In genomic region chr5:77132457-77133135, GRCm38 (mm10) we compare ENCODE assay signal across 22 mouse cellular contexts. TPM values are rescaled to one million over a fixed set of nuclear protein-coding genes. Genes with fewer than 3 reads are reported as not detected.
A peak's percentile ranks its signal among the peaks of the same experiment; 100 is the strongest.
DNase-seq lines count a peak whose midpoint lies in the region; ATAC-seq lines count a peak whose summit lies in the region.
"Had no signal": no experiment of that assay in that cellular context is flagged by ENCODE, and none has a peak within 500 bp of the region (broad histone marks: within the 10 kb centered on the region; RNA-seq: fewer than 3 reads in every experiment).

No protein-coding gene starts in this region.

- intact Hi-C loops in heart, postnatal 10 days (cut with DNase I), result loop anchor here (5.0 kb wide), 1 partner anchor 40 kb away; no protein-coding TSS in a partner anchor

- WGBS in heart, embryonic 10.5 days, result 85% methylated on average over 2 of the region's 2 CpGs
- 89% methylated on average over 2 of the region's 2 CpGs for WGBS in midbrain, embryonic 13.5 days
- WGBS in hindbrain, embryonic 11.5 days, result 95% methylated on average over 2 of the region's 2 CpGs

- no peak for DNase-seq in heart, embryonic 10.5 days (ENCODE audit: low spot score)
- no peak for DNase-seq in heart, postnatal 10 days
- DNase-seq in kidney, adult 9 months, result peak; percentile 79
- no peak for DNase-seq in kidney, postnatal 14 days
- DNase-seq in adipocyte (ENCODE audit: low spot score), result peak; percentile 72
- peak; percentile 71 for DNase-seq in gastrocnemius, postnatal 25 days
- DNase-seq in hindbrain, embryonic 11.5 days (ENCODE audit: low spot score), result no peak
- DNase-seq: adrenal gland, postnatal 25 days; cerebellum, adult 9-10 months; right cerebral cortex, adult 18-20 months; thymus, adult 2 months; thymus, postnatal 4 days had no signal

- H3K27me3 ChIP-seq in heart, embryonic 10.5 days (ENCODE audit: insufficient read depth, poor library complexity, severe bottlenecking), result no peaks in the 10 kb centered on the region
- H3K27me3 ChIP-seq in midbrain, embryonic 13.5 days, result peaks cover 77% of the 10 kb centered on the region
- H3K27me3 ChIP-seq in hindbrain, embryonic 11.5 days (ENCODE audit: control insufficient read depth, insufficient read depth, low read length), result no peaks in the 10 kb centered on the region
- H3K27me3 ChIP-seq: heart, embryonic 12.5 days; hindbrain, embryonic 13.5 days; limb, embryonic 13.5 days; neural tube, embryonic 15.5 days had no signal

- no peak overlapping the region for H3K9ac ChIP-seq in midbrain, embryonic 13.5 days (replicated peaks)
- no peak overlapping the region for H3K9ac ChIP-seq in hindbrain, embryonic 11.5 days (ENCODE audit: low read depth, low read length)
- H3K9ac ChIP-seq: heart, embryonic 12.5 days; hindbrain, embryonic 13.5 days; limb, embryonic 13.5 days; neural tube, embryonic 15.5 days had no signal

- H3K4me1 ChIP-seq in heart, embryonic 10.5 days, result peaks cover 46% of the 10 kb centered on the region
- peaks cover 11% of the 10 kb centered on the region for H3K4me1 ChIP-seq in midbrain, embryonic 13.5 days (replicated peaks)
- no peaks in the 10 kb centered on the region for H3K4me1 ChIP-seq in hindbrain, embryonic 11.5 days (replicated peaks; ENCODE audit: control insufficient read depth, insufficient read depth, low read length)

- no peak overlapping the region for H3K4me3 ChIP-seq in heart, embryonic 10.5 days
- no peak overlapping the region for H3K4me3 ChIP-seq in midbrain, embryonic 13.5 days (replicated peaks)
- no peak overlapping the region for H3K4me3 ChIP-seq in hindbrain, embryonic 11.5 days (ENCODE audit: low read depth, low read length)
- H3K4me3 ChIP-seq: heart, embryonic 12.5 days; hindbrain, embryonic 13.5 days; limb, embryonic 13.5 days; neural tube, embryonic 15.5 days had no signal

- no peak for ATAC-seq in midbrain, embryonic 13.5 days
- no peak for ATAC-seq in hindbrain, embryonic 11.5 days (ENCODE audit: low FRiP score)
- ATAC-seq: forebrain, embryonic 16.5 days; lung, postnatal 0 days had no signal

- H3K27ac ChIP-seq in heart, embryonic 10.5 days, result peak overlapping the region; percentile 30; the same call in 1 of the 2 replicates
- H3K27ac ChIP-seq in midbrain, embryonic 13.5 days, result no peak overlapping the region
- H3K27ac ChIP-seq in hindbrain, embryonic 11.5 days (ENCODE audit: low read depth, low read length), result no peak overlapping the region
- H3K27ac ChIP-seq: hindbrain, embryonic 13.5 days; kidney, postnatal 0 days; limb, embryonic 13.5 days; macrophage; neural tube, embryonic 15.5 days; stomach, postnatal 0 days had no signal

- no peaks in the 10 kb centered on the region for H3K36me3 ChIP-seq in heart, embryonic 10.5 days
- no peaks in the 10 kb centered on the region for H3K36me3 ChIP-seq in midbrain, embryonic 13.5 days
- H3K36me3 ChIP-seq in hindbrain, embryonic 11.5 days (ENCODE audit: control insufficient read depth, insufficient read depth, low read length), result no peaks in the 10 kb centered on the region
- H3K36me3 ChIP-seq: heart, embryonic 12.5 days; hindbrain, embryonic 13.5 days; limb, embryonic 13.5 days; neural tube, embryonic 15.5 days had no signal

- H3K9me3 ChIP-seq in heart, embryonic 10.5 days, result no peaks in the 10 kb centered on the region
- H3K9me3 ChIP-seq in midbrain, embryonic 13.5 days, result peaks cover 10% of the 10 kb centered on the region; the same call in 1 of the 2 replicates
- no peaks in the 10 kb centered on the region for H3K9me3 ChIP-seq in hindbrain, embryonic 11.5 days (ENCODE audit: control insufficient read depth, low read length)
- H3K9me3 ChIP-seq: heart, embryonic 12.5 days; neural tube, embryonic 15.5 days had no signal

- H3K4me2 ChIP-seq in midbrain, embryonic 13.5 days (replicated peaks), result no peak overlapping the region
- H3K4me2 ChIP-seq in hindbrain, embryonic 11.5 days (replicated peaks; ENCODE audit: low read depth, low read length), result no peak overlapping the region
- H3K4me2 ChIP-seq: heart, embryonic 12.5 days; hindbrain, embryonic 13.5 days; limb, embryonic 13.5 days; neural tube, embryonic 15.5 days had no signal

RNA-seq across cellular contexts. Expression of gene Hopx, which starts 17.7 kb away (rescaled TPM):
- polyA plus RNA-seq in heart, embryonic 10.5 days (2016; fragmentation: Nextera tagmentation; extraction: Ambion mirVana), result 6.7 and 11.5 TPM in 2 replicates
- total RNA-seq in heart, postnatal 10 days (2021), result 100 to 1,000 TPM; 498 to 553 TPM
- total RNA-seq in gastrocnemius, postnatal 25 days (2021), result 1 to 10 TPM; 3.4 to 5.7 TPM
- polyA plus RNA-seq in midbrain, embryonic 13.5 days (2015; fragmentation: Nextera tagmentation; extraction: Ambion mirVana), result 0.52 and 0.62 TPM in 2 replicates
- polyA plus RNA-seq in hindbrain, embryonic 11.5 days (2014; fragmentation: Nextera tagmentation; extraction: Ambion mirVana), result 0.68 and 0.83 TPM in 2 replicates

Comparison
In these comparisons a context has a peak if more than half of its experiments do, and no peak if none do; other contexts are left out.
1. DNase-seq: peak in kidney, adult 9 months (single experiment), adipocyte (single experiment) and gastrocnemius, postnatal 25 days (single experiment); none in heart, embryonic 10.5 days (single experiment), heart, postnatal 10 days (0 of 2), kidney, postnatal 14 days (single experiment) and hindbrain, embryonic 11.5 days (single experiment).